Mouse (Mus musculus) forelimb bud, embryonic 11.5 days (tissue): ENCODE results near the gene Ccdc153.

Experiments used
- DNase-seq: peaks from one replicate; pipeline ENCODE4 v3.0.0-alpha.2; 2012; ENCODE audit warnings: low read depth, low spot score

Ccdc153 gene

DNA sequence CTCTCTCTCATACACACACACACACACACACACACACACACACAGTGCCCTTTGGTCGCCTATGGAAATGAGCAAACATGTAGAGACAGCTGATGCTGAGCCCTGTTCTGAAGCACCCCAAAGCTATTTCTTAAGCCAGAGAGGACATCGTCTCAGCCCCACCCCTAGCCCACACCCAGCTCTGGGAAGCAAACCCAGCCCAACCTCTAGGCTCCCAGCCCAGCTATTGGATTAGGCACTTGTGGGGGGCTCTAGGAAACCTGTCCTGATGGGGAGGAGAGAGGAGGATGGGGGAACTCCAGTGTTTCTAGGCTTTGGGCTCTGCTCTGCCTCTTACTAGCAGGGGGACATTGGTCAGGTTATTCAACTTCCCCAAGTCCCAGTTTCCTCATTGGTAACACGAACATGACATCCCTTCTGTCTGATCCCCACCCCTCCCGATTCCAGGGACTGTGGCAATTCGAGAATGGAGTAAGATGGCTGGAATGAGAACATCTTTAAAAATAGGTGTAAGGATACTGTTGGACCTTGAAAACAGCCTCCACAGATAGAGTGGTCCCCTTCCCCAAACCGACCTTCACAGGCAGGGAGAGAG is 45.9 kb downstream of the Ccdc153 start:
- no peak for DNase-seq

GRCm38 (mm10) chr9:44287003-44287400 is 46.5 kb downstream of the Ccdc153 start:
- DNase-seq: no peak

GRCm38 (mm10) chr9:44287401-44288075 is 47.1 kb downstream of the Ccdc153 start:
- no peak for DNase-seq

DNA sequence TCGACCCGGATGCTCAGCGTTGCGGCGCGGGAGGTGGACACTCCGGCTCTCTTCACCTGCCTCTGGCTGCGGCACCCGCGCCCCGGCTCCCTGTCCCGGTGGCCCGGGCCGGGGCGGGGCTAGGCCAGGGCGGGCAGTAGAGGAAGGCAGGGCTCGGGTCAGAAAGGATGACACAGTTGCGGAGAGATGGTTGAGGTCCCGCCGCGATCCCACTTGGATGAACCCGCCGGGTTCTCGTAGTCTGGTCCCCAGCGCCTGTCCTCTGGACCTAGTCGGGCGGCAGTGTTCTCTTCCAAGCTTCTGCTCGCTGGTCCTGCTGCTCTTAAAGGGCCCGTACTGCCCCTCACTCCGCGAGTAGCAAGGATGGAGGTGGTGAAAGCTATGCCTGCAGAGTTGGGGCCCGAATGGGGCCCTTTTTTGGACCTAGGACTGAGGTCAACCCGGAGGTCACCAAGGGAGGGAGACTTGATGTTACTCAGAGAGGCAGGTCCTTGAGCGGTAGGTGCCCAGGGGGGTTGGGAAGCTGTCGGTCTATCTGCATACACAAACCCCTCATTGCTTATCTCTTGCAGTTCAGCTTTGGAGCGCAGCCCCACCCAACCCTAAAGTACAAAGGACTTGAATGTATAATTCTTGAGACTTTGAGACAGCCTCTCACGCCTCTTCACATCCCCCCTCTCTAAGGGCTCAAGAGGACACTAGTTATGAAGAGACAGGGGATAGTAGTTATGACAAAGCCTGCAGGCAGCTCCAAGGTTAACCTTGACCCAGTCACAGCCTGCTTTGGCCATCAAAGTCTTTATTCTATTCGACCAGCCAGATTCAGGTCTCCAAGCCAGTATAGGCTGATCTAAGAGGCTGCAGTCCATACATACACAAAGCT is 47.8 kb downstream of the Ccdc153 start, which contains the start of gene Abcg4:
Abcg4 (minus strand) TSS at position 540 of the 883 bp plus-strand sequence.
- DNase-seq: no peak

GRCm38 (mm10) chr9:44288959-44289291 is 48.4 kb downstream of the Ccdc153 start:
- no peak for DNase-seq

DNA sequence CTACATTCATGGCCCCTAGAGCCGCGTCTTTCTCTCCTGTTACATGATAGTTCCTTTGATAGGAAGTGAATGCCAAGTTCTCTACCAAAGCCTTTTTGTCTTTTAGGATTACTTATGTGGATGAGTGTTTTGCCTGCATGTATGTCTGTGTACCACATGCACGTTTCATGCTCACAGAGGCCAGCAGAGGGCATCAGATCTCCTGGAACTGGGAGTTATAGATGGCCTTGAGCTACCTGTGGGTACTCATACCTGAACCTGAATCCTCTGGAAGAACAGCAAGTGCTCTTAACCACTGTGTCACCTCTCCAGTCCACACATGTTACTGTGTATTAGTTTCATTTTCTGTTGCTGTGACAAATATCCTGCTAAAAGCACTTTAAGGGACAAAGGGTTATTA is 52.0 kb downstream of the Ccdc153 start:
- no peak for DNase-seq
